Mouse (Mus musculus) lung, embryonic 14.5 days (tissue): Measurements from ENCODE around the gene Mbd3. TPM values are rescaled to one million over a fixed set of nuclear protein-coding genes. Genes with fewer than 3 reads are reported as not detected.

Experiments used
- ATAC-seq: fragments of 200-750 bp; cut with Nextera tagmentation; 2 replicates; pipeline ENCODE4 v1.8.0; 2017; ENCODE audit warnings: mild to moderate bottlenecking, moderate TSS enrichment, moderate library complexity; ENCODE audit not compliant: insufficient read depth
- DNase-seq: peaks from one replicate; pipeline ENCODE4 v3.0.0-alpha.2; 2015
- H3K27ac ChIP-seq: fragments of 300-500 bp; sonication (generic); 2 replicates; pipeline ENCODE4 v1.5.1; 2014; ENCODE audit warnings: low read depth, mild to moderate bottlenecking, moderate library complexity
- H3K27me3 ChIP-seq: fragments of 300-500 bp; sonication (generic); 2 replicates; pipeline ENCODE4 v1.6.1; 2014; ENCODE audit warnings: low read length, control low read depth; ENCODE audit not compliant: insufficient read depth
- H3K36me3 ChIP-seq: fragments of 300-500 bp; sonication (generic); 2 replicates; pipeline ENCODE4 v1.6.1; 2014; ENCODE audit warnings: control low read depth; ENCODE audit not compliant: insufficient read depth
- H3K4me1 ChIP-seq: fragments of 300-500 bp; sonication (generic); 2 replicates; pipeline ENCODE4 v1.6.1; 2014; ENCODE audit warnings: antibody characterized with exemption, control low read depth; ENCODE audit not compliant: insufficient read depth
- H3K4me2 ChIP-seq: fragments of 300-500 bp; sonication (generic); 2 replicates; pipeline ENCODE4 v1.6.1; 2014; ENCODE audit warnings: mild to moderate bottlenecking
- H3K4me3 ChIP-seq: fragments of 300-500 bp; sonication (generic); 2 replicates; pipeline ENCODE4 v1.5.1; 2014; ENCODE audit warnings: low read depth, low read length
- H3K9ac ChIP-seq: fragments of 300-500 bp; sonication (generic); 2 replicates; pipeline ENCODE4 v1.6.1; 2014
- H3K9me3 ChIP-seq: fragments of 300-500 bp; sonication (generic); 2 replicates; pipeline ENCODE4 v1.6.1; 2016; ENCODE audit warnings: low read depth, low read length, control low read depth
- CTCF ChIP-seq: IDR thresholded peaks from 2 replicates; pipeline ENCODE4 v1.5.1; 2016; ENCODE audit warnings: antibody characterized with exemption, low read depth
- WGBS: fragments of 180-500 bp; shearing (Covaris S2); extraction: QIAGEN DNeasy Blood & Tissue Kit; methylation state at CpG from one replicate; pipeline ENCODE4 v1.1.7; 2014; 5-methylcytosine and 5-hydroxymethylcytosine counted together
- polyA plus RNA-seq: library from polyadenylated mRNA; unstranded; fragments of >200 nt; fragmentation: Nextera tagmentation; extraction: Ambion mirVana; gene quantifications from 2 replicates; pipeline ENCODE4 v1.2.1, GENCODE M21; 2014

The Mbd3 gene
- polyA plus RNA-seq, 1 experiment from 2014 or later: 268 TPM

GRCm38 (mm10) chr10:80405481-80406173, 6.3 kb upstream of the Mbd3 start:
- Histone ChIP-seq H3K4me1 (peaks cover 7% of the 10 kb centered on the region), H3K4me3 (peak overlapping the region; percentile 94), H3K9me3 (no peaks in the 10 kb centered on the region), H3K27me3 (no peaks in the 10 kb centered on the region), H3K9ac (peak overlapping the region; percentile 84), H3K27ac (no peak overlapping the region), H3K36me3 (peaks cover 54% of the 10 kb centered on the region), H3K4me2 (peak overlapping the region; percentile 99)
- WGBS: 49% methylated on average over 10 of the region's 10 CpGs
- ATAC-seq: no peak
- no peak for TF ChIP-seq CTCF
- DNase-seq: no peak

GRCm38 (mm10) chr10:80403044-80403692, 3.8 kb upstream of the Mbd3 start:
- H3K27me3 ChIP-seq: no peaks in the 10 kb centered on the region
- H3K4me3 ChIP-seq: no peak overlapping the region
- ATAC-seq (no peak), DNase-seq (peak; percentile 47)
- peak; percentile 72 for TF ChIP-seq CTCF
- peaks cover 10% of the 10 kb centered on the region for H3K4me1 ChIP-seq
- H3K4me2 ChIP-seq: no peak overlapping the region
- H3K27ac ChIP-seq: no peak overlapping the region
- peaks cover 34% of the 10 kb centered on the region for H3K36me3 ChIP-seq
- no peak overlapping the region for H3K9ac ChIP-seq
- WGBS: 87% methylated on average over 4 of the region's 4 CpGs
- no peaks in the 10 kb centered on the region for H3K9me3 ChIP-seq

- TF ChIP-seq CTCF: no peak
- Histone ChIP-seq H3K27me3 (no peaks in the 10 kb centered on the region), H3K9me3 (no peaks in the 10 kb centered on the region), H3K4me1 (peaks cover 14% of the 10 kb centered on the region), H3K36me3 (peaks cover 50% of the 10 kb centered on the region), H3K27ac (peak overlapping the region; percentile 86; the same call in 1 of the 2 replicates), H3K9ac (peak overlapping the region; percentile 13; the same call in 1 of the 2 replicates), H3K4me3 (0 out of 2 replicates have a peak overlapping the region, but pooled peaks have one; percentile 82), H3K4me2 (peak overlapping the region; percentile 73)
- DNase-seq (no peak), ATAC-seq (no peak)
- WGBS: 75% methylated on average over 4 of the region's 4 CpGs
Observed at GRCm38 (mm10) chr10:80400704-80401161, 1.4 kb upstream of the Mbd3 start.

- peak overlapping the region; percentile 73 for H3K4me2 ChIP-seq
- H3K27me3 ChIP-seq: no peaks in the 10 kb centered on the region
- peaks cover 56% of the 10 kb centered on the region for H3K36me3 ChIP-seq
- no peaks in the 10 kb centered on the region for H3K9me3 ChIP-seq
- DNase-seq (no peak), ATAC-seq (no peak)
- H3K27ac ChIP-seq: peak overlapping the region; percentile 86
- H3K4me1 ChIP-seq: peaks cover 11% of the 10 kb centered on the region; the same call in 1 of the 2 replicates
- H3K4me3 ChIP-seq: peak overlapping the region; percentile 82
- 13% methylated on average over 17 of the region's 17 CpGs for WGBS
- H3K9ac ChIP-seq: peak overlapping the region; percentile 66
- no peak for TF ChIP-seq CTCF
Observed at GRCm38 (mm10) chr10:80399973-80400703, 788 bp upstream of the Mbd3 start.

GRCm38 (mm10) chr10:80398719-80399190, 595 bp downstream of the Mbd3 start:
- WGBS: 0% methylated on average over 59 of the region's 59 CpGs
- peak overlapping the region; percentile 100 for H3K27ac ChIP-seq
- ATAC-seq (peak; percentile 84), DNase-seq (peak; percentile 100)
- H3K36me3 ChIP-seq: peaks cover 65% of the 10 kb centered on the region
- H3K9me3 ChIP-seq: no peaks in the 10 kb centered on the region
- no peaks in the 10 kb centered on the region for H3K27me3 ChIP-seq
- H3K4me3 ChIP-seq: peak overlapping the region; percentile 82
- H3K9ac ChIP-seq: peak overlapping the region; percentile 96
- H3K4me1 ChIP-seq: peaks cover 11% of the 10 kb centered on the region; the same call in 1 of the 2 replicates
- peak overlapping the region; percentile 73 for H3K4me2 ChIP-seq
- TF ChIP-seq CTCF: no peak

GRCm38 (mm10) chr10:80398174-80398535, 1.2 kb downstream of the Mbd3 start:
- H3K27ac ChIP-seq: peak overlapping the region; percentile 100
- 0% methylated on average over 1 of the region's 1 CpGs for WGBS
- DNase-seq (peak; percentile 52), ATAC-seq (no peak)
- peak overlapping the region; percentile 82 for H3K4me3 ChIP-seq
- H3K27me3 ChIP-seq: no peaks in the 10 kb centered on the region
- peaks cover 11% of the 10 kb centered on the region; the same call in 1 of the 2 replicates for H3K4me1 ChIP-seq
- H3K4me2 ChIP-seq: peak overlapping the region; percentile 73
- peaks cover 65% of the 10 kb centered on the region for H3K36me3 ChIP-seq
- no peaks in the 10 kb centered on the region for H3K9me3 ChIP-seq
- TF ChIP-seq CTCF: no peak
- H3K9ac ChIP-seq: peak overlapping the region; percentile 96
